Mouse (Mus musculus) adrenal gland, adult 18-20 months (tissue): ENCODE results near the gene Sobp. TPM values are rescaled to one million over a fixed set of nuclear protein-coding genes. Genes with fewer than 3 reads are reported as not detected.

Experiments
- DNase-seq, 2 experiments: peaks; one replicate each; pipeline ENCODE4 v3.0.0; 2021 to 2022; ENCODE audit warnings: low spot score in 2 of 2
- total RNA-seq, 2 experiments: library from RNA; stranded (reverse); gene quantifications; 1 replicate in 1 of 2; 2 replicates in 1 of 2; pipeline ENCODE4 v1.2.3; 2021

Gene Sobp
- total RNA-seq, 2 experiments from 2014 or later: 2.4 to 3.9 TPM

GRCm38 (mm10) chr10:43037455-43037793 is 136.9 kb downstream of the Sobp start:
- no peak for DNase-seq

GRCm38 (mm10) chr10:43036646-43037454 is 137.5 kb downstream of the Sobp start:
- no peak for DNase-seq

- peak; percentile 38 to 60 for DNase-seq
Observed at GRCm38 (mm10) chr10:43035579-43035978, 138.8 kb downstream of the Sobp start.

- peak; percentile 26 to 33 for DNase-seq
Observed at GRCm38 (mm10) chr10:43034811-43035210, 139.5 kb downstream of the Sobp start.

GRCm38 (mm10) chr10:43033481-43034248 is 140.7 kb downstream of the Sobp start:
- DNase-seq: no peak

- DNase-seq: no peak
Observed at GRCm38 (mm10) chr10:43027006-43027405, 147.3 kb downstream of the Sobp start.

- no peak for DNase-seq
Observed at GRCm38 (mm10) chr10:43023454-43024194, 150.7 kb downstream of the Sobp start.

GRCm38 (mm10) chr10:43022190-43022761 is 152.1 kb downstream of the Sobp start:
- no peak for DNase-seq

- DNase-seq: peak; percentile 44 to 50
Observed at GRCm38 (mm10) chr10:43021512-43022116, 152.7 kb downstream of the Sobp start.

GRCm38 (mm10) chr10:43021017-43021416 is 153.3 kb downstream of the Sobp start:
- DNase-seq: peak in 1 of 2 experiments; percentile 12

- no peak for DNase-seq
Observed at GRCm38 (mm10) chr10:43014782-43015181, 159.5 kb downstream of the Sobp start.

GRCm38 (mm10) chr10:43014358-43014757 is 160.0 kb downstream of the Sobp start:
- no peak for DNase-seq

GRCm38 (mm10) chr10:43008116-43008515 is 166.2 kb downstream of the Sobp start:
- no peak for DNase-seq

GRCm38 (mm10) chr10:43006534-43006933 is 167.8 kb downstream of the Sobp start:
- no peak for DNase-seq

GRCm38 (mm10) chr10:43005677-43006076 is 168.7 kb downstream of the Sobp start:
- no peak for DNase-seq

- DNase-seq: no peak
Observed at GRCm38 (mm10) chr10:43005031-43005430, 169.3 kb downstream of the Sobp start.

- no peak for DNase-seq
Observed at GRCm38 (mm10) chr10:43004174-43004734, 170.1 kb downstream of the Sobp start.

- DNase-seq: no peak
Observed at GRCm38 (mm10) chr10:43003466-43003757, 170.9 kb downstream of the Sobp start.

GRCm38 (mm10) chr10:43002721-43003465 is 171.4 kb downstream of the Sobp start:
- DNase-seq: no peak

- DNase-seq: no peak
Observed at GRCm38 (mm10) chr10:43002066-43002678, 172.2 kb downstream of the Sobp start.
